Mouse (Mus musculus): ENCODE results near the gene Olfr47.

Olfr47 gene

GRCm38 (mm10) chr6:43231255-43231654, at the start of gene Olfr47:
Gene Olfr47 (plus strand): TSS chr6:43231529.
- peak; percentile 37 for DNase-seq (ENCODE audit: low read depth, low spot score)

GRCm38 (mm10) chr6:43190986-43191385, 40.3 kb upstream of the Olfr47 start:
- no peak for DNase-seq (ENCODE audit: low read depth, low spot score)

GRCm38 (mm10) chr6:43196781-43197180, 34.5 kb upstream of the Olfr47 start, which contains the start of gene Olfr435:
Gene Olfr435 (plus strand): TSS chr6:43197146.
- peak; percentile 25 for DNase-seq (ENCODE audit: low read depth, low spot score)

GRCm38 (mm10) chr6:43198094-43198493, 33.2 kb upstream of the Olfr47 start:
- no peak for DNase-seq (ENCODE audit: low read depth, low spot score)

GRCm38 (mm10) chr6:43202786-43203185, 28.5 kb upstream of the Olfr47 start:
- no peak for DNase-seq (ENCODE audit: low read depth, low spot score)

- no peak for DNase-seq (ENCODE audit: low read depth, low spot score)
These were observed 26.0 kb upstream of the Olfr47 start for GRCm38 (mm10) chr6:43205355-43205754.

- peak; percentile 84 for DNase-seq (ENCODE audit: low read depth, low spot score)
These were observed 18.5 kb upstream of the Olfr47 start, which contains the start of gene Olfr434 for GRCm38 (mm10) chr6:43212873-43213272. Gene Olfr434 (plus strand): TSS chr6:43213021.

- no peak for DNase-seq (ENCODE audit: low read depth, low spot score)
These were observed 10.7 kb downstream of the Olfr47 start for GRCm38 (mm10) chr6:43242061-43242460.

- DNase-seq (ENCODE audit: low read depth, low spot score): no peak
These were observed 16.1 kb downstream of the Olfr47 start for GRCm38 (mm10) chr6:43247396-43247795.

GRCm38 (mm10) chr6:43252994-43253393, 21.7 kb downstream of the Olfr47 start:
- no peak for DNase-seq (ENCODE audit: low read depth, low spot score)

- peak; percentile 59 for DNase-seq (ENCODE audit: low read depth, low spot score)
These were observed 23.0 kb downstream of the Olfr47 start for GRCm38 (mm10) chr6:43254193-43254926.

- DNase-seq (ENCODE audit: low read depth, low spot score): no peak
These were observed 29.4 kb downstream of the Olfr47 start for GRCm38 (mm10) chr6:43260756-43261155.

- no peak for DNase-seq (ENCODE audit: low read depth, low spot score)
These were observed 34.2 kb downstream of the Olfr47 start, which contains the start of gene Arhgef5 for GRCm38 (mm10) chr6:43265363-43266041. Gene Arhgef5 (plus strand): TSS chr6:43265582.

- DNase-seq (ENCODE audit: low read depth, low spot score): no peak
These were observed 35.0 kb downstream of the Olfr47 start for GRCm38 (mm10) chr6:43266356-43266755.

GRCm38 (mm10) chr6:43272597-43272996, 41.3 kb downstream of the Olfr47 start:
- no peak for DNase-seq (ENCODE audit: low read depth, low spot score)

GRCm38 (mm10) chr6:43274123-43274522, 42.8 kb downstream of the Olfr47 start:
- DNase-seq (ENCODE audit: low read depth, low spot score): no peak

- peak; percentile 63 for DNase-seq (ENCODE audit: low read depth, low spot score)
These were observed 46.9 kb downstream of the Olfr47 start for GRCm38 (mm10) chr6:43278247-43278646.

- no peak for DNase-seq (ENCODE audit: low read depth, low spot score)
These were observed 49.2 kb downstream of the Olfr47 start for GRCm38 (mm10) chr6:43280481-43280880.
